Mouse (Mus musculus): ENCODE data around the gene Gm17617.

DNA sequence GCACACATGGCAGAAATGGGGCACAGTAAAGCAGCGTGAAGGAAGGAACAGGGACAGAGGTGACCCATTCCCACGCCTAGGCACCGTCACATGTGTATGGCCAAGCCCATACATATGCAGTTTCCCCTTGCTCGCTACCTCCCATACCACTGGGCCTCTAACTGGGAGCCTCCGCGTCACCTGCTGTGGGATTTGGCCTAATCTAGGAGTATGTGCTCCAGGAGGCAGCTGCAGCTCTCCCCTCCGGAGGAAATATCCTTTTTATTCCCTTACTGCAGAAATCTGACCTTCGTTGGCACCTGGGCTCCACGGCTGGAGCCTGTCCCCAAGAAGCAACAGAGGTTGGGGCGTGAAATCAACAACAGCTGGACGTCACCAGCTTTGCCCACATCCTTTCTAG is 41.0 kb upstream of the Gm17617 start:
- TF ChIP-seq CTCF (IDR thresholded peaks at IDR 0.05; ENCODE audit: extremely low read depth, insufficient read depth, low read length), result no peak
- no peak for TF ChIP-seq POLR2A (IDR thresholded peaks at IDR 0.05; ENCODE audit: extremely low read depth, insufficient read depth, low read length)

Measured in cortical plate, adult 2 months (tissue).